Comparison of ENCODE assay signal across 9 mouse cellular contexts in genomic region chr17:27242194-27243189, GRCm38 (mm10). TPM values are rescaled to one million over a fixed set of nuclear protein-coding genes. Genes with fewer than 3 reads are reported as not detected.
A peak's percentile ranks its signal among the peaks of the same experiment; 100 is the strongest.
DNase-seq lines count a peak whose midpoint lies in the region; ATAC-seq and TF ChIP-seq lines count a peak whose summit lies in the region.
"Had no signal": no experiment of that assay in that cellular context is flagged by ENCODE, and none has a peak within 500 bp of the region (broad histone marks: within the 10 kb centered on the region; RNA-seq: fewer than 3 reads in every experiment).

No protein-coding gene starts in this region.

- H3K4me3 ChIP-seq in liver, postnatal 0 days (ENCODE audit: low read depth, low read length), result no peak overlapping the region
- no peak overlapping the region for H3K4me3 ChIP-seq in liver, embryonic 11.5 days (ENCODE audit: low read depth, low read length)
- H3K4me3 ChIP-seq in liver, embryonic 12.5 days, result no peak overlapping the region

- 51% methylated on average over 18 of the region's 18 CpGs for WGBS in liver, postnatal 0 days (ENCODE audit: insufficient replicate concordance)
- WGBS in liver, embryonic 11.5 days, result 67% methylated on average over 18 of the region's 18 CpGs
- 55% methylated on average over 18 of the region's 18 CpGs for WGBS in liver, embryonic 12.5 days (ENCODE audit: insufficient replicate concordance)

- H3K27ac ChIP-seq in liver, postnatal 0 days (ENCODE audit: low read depth), result no peak overlapping the region
- no peak overlapping the region for H3K27ac ChIP-seq in liver, embryonic 11.5 days (ENCODE audit: low read depth, low read length)
- no peak overlapping the region for H3K27ac ChIP-seq in liver, embryonic 12.5 days
- H3K27ac ChIP-seq: liver, embryonic 14.5 days had no signal

- H3K27me3 ChIP-seq in liver, postnatal 0 days (ENCODE audit: insufficient read depth, low read length), result no peaks in the 10 kb centered on the region
- H3K27me3 ChIP-seq in liver, embryonic 11.5 days (replicated peaks; ENCODE audit: control insufficient read depth, insufficient read depth, low read length), result no peaks in the 10 kb centered on the region
- H3K27me3 ChIP-seq in liver, embryonic 12.5 days (replicated peaks), result peaks cover 16% of the 10 kb centered on the region; the same call in 1 of the 2 replicates

- no peaks in the 10 kb centered on the region for H3K9me3 ChIP-seq in liver, postnatal 0 days (ENCODE audit: low read length)
- H3K9me3 ChIP-seq in liver, embryonic 11.5 days (ENCODE audit: control insufficient read depth, low read length), result no peaks in the 10 kb centered on the region
- H3K9me3 ChIP-seq in liver, embryonic 12.5 days (replicated peaks), result no peaks in the 10 kb centered on the region

- H3K4me1 ChIP-seq in liver, postnatal 0 days (ENCODE audit: insufficient read depth), result no peaks in the 10 kb centered on the region
- H3K4me1 ChIP-seq in liver, embryonic 11.5 days (replicated peaks; ENCODE audit: control insufficient read depth, insufficient read depth, low read length), result no peaks in the 10 kb centered on the region
- H3K4me1 ChIP-seq in liver, embryonic 12.5 days, result no peaks in the 10 kb centered on the region

- TF ChIP-seq EP300 in liver, postnatal 0 days (IDR thresholded peaks at IDR 0.05; ENCODE audit: low read depth), result no peak

- H3K36me3 ChIP-seq in liver, postnatal 0 days (replicated peaks; ENCODE audit: insufficient read depth, low read length), result no peaks in the 10 kb centered on the region
- no peaks in the 10 kb centered on the region for H3K36me3 ChIP-seq in liver, embryonic 11.5 days (ENCODE audit: control insufficient read depth, insufficient read depth, low read length)
- H3K36me3 ChIP-seq in liver, embryonic 12.5 days, result no peaks in the 10 kb centered on the region

- H3K4me2 ChIP-seq in liver, postnatal 0 days (ENCODE audit: low read depth, low read length), result no peak overlapping the region
- H3K4me2 ChIP-seq in liver, embryonic 11.5 days, result no peak overlapping the region
- H3K4me2 ChIP-seq in liver, embryonic 12.5 days, result no peak overlapping the region

- ATAC-seq in liver, postnatal 0 days, result no peak
- no peak for ATAC-seq in liver, embryonic 11.5 days (replicated peaks; ENCODE audit: low FRiP score)
- peak; percentile 96 for ATAC-seq in megakaryocyte, adult 5-6 weeks (ENCODE audit: poor library complexity, severe bottlenecking)
- ATAC-seq in liver, embryonic 12.5 days, result no peak

- no peak for TF ChIP-seq CTCF in liver, postnatal 0 days (IDR thresholded peaks at IDR 0.05; ENCODE audit: low read depth)

- H3K9ac ChIP-seq in liver, postnatal 0 days (replicated peaks), result no peak overlapping the region
- H3K9ac ChIP-seq in liver, embryonic 11.5 days (ENCODE audit: low read depth, low read length), result no peak overlapping the region
- H3K9ac ChIP-seq in liver, embryonic 12.5 days, result no peak overlapping the region
- H3K9ac ChIP-seq: liver, embryonic 14.5 days had no signal

- DNase-seq in liver, postnatal 0 days, result peak; percentile 27
- DNase-seq in liver, embryonic 11.5 days (ENCODE audit: low spot score), result no peak
- peak; percentile 74 for DNase-seq in adrenal gland, postnatal 25 days
- peak; percentile 59 to 76 for DNase-seq in frontal cortex, postnatal 25 days (ENCODE audit: low spot score in 2 of 2)
- DNase-seq in layer of hippocampus, adult 18-20 months (ENCODE audit: low spot score in 2 of 2), result peak; percentile 62 to 88
- peak; percentile 71 for DNase-seq in testis, postnatal 14 days (ENCODE audit: low spot score)

RNA-seq across cellular contexts. Expression of gene Lemd2, which starts 38.2 kb away (rescaled TPM):
- polyA plus RNA-seq in liver, postnatal 0 days (2015; fragmentation: Nextera tagmentation; extraction: Ambion mirVana), result 4.7 and 5.2 TPM in 2 replicates
- polyA plus RNA-seq in liver, embryonic 11.5 days (2014; fragmentation: Nextera tagmentation; extraction: Ambion mirVana), result 11.6 and 13.4 TPM in 2 replicates
- 80.7 and 81.1 TPM in 2 replicates for total RNA-seq in adrenal gland, postnatal 25 days (2021)
- 10 to 100 TPM; 43.2 to 45.7 TPM for total RNA-seq in layer of hippocampus, adult 18-20 months (2021)
- 16.2 and 19.9 TPM in 2 replicates for total RNA-seq in megakaryocyte, adult 5-6 weeks (2015)
- total RNA-seq in megakaryocyte, adult 5-6 weeks (2017), result 18.2 and 29.8 TPM in 2 replicates
- 13.1 and 13.9 TPM in 2 replicates for polyA plus RNA-seq in liver, embryonic 12.5 days (2016; fragmentation: Nextera tagmentation; extraction: Ambion mirVana)
